Mouse (Mus musculus) cortical plate, adult 2 months (tissue): ENCODE data around the gene Tnfaip2.

Experiments used
- CTCF ChIP-seq: fragments of 200-500 bp; IDR thresholded peaks from 2 replicates; pipeline ENCODE4 v1.5.1; 2011; ENCODE audit warnings: mild to moderate bottlenecking, control low read depth, low read length; ENCODE audit not compliant: insufficient read depth; ENCODE audit errors: extremely low read depth
- POLR2A ChIP-seq: fragments of 200-500 bp; IDR thresholded peaks from 2 replicates; pipeline ENCODE4 v1.6.1; 2011; ENCODE audit warnings: mild to moderate bottlenecking, low read length, control low read depth; ENCODE audit not compliant: insufficient read depth; ENCODE audit errors: extremely low read depth

DNA sequence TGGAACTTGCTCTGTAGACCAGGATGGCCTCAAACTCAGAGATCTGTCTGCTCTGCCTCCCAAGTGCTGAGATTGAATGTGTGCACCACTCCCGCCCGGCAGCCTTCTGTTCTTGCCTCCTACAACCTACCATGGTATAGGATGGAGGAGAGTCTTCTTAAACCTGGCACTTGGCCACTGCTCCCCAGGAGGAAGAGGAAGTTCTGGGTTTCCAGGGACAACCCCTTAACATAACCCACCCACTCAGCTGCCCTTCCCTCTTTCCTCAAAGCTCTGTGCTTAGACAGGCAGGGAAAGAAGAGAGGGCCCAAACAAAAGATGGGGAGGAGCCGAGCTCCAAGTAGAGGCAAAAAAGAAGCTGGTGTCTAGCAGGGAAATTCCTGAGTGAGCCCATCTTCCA is 746 bp upstream of the Tnfaip2 start:
- TF ChIP-seq POLR2A (no peak), CTCF (no peak)
